Mouse (Mus musculus) frontal cortex, postnatal 25 days (tissue): Measurements from ENCODE around the gene Pdzd4.

Experiments
- DNase-seq, 2 experiments: peaks; one replicate each; pipeline ENCODE4 v3.0.0; 2022; ENCODE audit warnings: low spot score in 2 of 2

Gene Pdzd4

DNA sequence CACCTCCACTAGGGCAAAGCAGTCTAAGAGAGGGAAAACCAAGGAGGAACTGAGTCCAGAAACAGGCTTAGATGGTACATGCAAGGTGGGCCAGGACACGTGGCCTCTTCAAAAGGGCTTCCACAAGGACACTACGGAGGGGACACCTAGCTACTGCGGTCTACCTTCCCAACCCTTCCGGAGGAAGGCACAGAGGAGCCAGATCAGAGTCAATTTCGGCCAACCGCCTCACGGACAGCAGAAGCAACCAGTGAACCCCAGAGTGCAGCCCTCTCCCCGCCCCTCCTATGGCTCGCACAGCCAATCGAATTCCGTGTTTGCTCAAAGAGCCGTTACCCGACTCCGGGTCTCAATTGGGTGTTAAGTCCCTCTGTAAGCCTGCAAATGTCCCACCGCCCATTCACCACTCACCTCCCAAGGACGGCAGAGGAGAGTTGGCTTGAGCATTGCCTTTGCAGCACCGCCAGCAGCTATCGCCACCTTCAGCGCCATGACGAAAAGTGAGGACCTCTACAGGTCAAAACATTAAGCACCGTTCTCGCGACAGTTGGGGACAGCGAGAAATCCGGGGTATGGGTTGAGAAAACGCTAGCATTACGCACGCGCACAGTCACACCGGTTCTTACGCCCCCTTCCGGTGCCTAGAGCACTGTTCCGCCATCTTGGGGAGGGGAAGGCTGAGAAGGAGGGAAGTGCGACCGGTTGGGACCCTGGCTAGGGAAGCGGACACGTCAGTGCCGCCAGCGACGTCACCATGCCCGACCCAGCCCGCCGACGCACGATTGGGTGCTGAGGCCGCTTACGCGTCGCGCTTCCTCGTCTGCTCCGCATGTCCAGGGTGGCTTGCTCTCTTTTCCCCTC, 38.2 kb downstream of the Pdzd4 start, which contains the start of the genes Idh3g and Ssr4:
Gene Idh3g, minus strand, starts transcription at position 534 of the 861 bp plus-strand sequence.
Gene Ssr4, plus strand, starts transcription at position 665 of the 861 bp plus-strand sequence.
- DNase-seq = peak; percentile 85

DNA sequence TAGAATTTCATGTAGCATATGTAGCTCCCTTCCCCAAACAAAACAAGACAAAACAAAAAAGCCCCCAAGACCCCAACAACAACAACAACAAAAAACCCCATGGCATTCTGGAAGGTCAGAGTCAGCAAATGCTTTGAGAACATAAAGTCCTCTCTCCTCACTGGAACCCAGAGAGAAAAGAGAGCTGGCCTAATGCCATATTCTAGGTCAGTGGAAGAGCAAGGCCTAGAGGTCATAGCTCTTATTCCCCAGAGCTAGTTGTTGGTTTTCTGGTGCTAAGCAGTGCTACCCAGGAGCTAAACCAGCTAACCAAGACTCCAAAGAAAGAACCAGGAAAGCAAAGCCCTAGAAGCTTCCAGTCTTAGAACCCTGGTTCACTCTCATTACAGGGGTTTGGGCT, 39.1 kb downstream of the Pdzd4 start:
- DNase-seq = no peak

DNA sequence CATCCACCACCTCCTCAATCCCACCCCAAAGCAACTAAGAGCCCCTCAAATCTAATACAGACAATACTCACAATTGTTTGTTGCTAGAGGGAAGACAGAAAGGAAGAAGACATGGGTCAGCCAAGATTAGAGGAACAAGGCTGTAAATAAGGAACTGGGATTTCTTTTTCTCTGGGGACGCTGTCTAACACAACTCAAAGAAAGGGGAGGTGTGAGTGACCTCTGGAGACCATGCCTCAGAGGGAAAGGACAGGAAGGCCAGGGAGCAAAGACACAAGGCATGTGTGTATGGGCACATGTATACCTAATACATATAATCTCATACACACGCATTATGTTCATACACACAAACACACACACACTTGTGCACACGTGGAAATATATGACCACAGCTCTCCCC, 42.5 kb downstream of the Pdzd4 start:
- DNase-seq = no peak

DNA sequence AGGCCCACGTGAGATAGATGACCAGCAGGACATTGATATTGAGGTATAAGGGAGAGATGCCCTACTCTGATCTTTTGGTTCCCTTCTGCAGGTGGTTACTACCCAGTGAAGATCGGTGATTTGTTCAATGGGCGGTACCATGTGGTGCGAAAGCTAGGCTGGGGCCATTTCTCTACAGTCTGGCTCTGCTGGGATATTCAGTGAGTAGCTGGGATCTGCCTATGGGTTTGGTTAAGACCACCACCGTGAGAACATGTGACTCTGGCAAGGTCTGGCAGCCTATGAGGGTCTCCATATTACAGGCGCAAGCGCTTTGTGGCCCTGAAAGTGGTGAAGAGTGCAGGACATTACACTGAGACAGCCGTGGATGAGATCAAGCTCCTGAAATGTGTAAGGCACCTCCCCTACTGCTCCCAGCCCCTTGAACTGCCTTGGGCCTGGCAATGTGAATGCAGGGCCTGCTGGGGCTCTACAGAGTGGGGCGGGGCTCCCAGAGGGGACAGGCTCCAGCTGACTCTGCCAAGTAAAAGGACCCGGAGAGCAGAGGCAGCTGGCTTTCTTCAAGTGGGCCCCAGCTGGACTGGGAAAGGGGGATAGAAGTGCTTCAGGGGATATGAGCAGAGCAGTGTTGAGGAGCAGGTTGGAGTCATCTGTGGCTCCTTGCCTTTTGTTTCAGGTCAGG, 49.8 kb downstream of the Pdzd4 start:
- no peak for DNase-seq

DNA sequence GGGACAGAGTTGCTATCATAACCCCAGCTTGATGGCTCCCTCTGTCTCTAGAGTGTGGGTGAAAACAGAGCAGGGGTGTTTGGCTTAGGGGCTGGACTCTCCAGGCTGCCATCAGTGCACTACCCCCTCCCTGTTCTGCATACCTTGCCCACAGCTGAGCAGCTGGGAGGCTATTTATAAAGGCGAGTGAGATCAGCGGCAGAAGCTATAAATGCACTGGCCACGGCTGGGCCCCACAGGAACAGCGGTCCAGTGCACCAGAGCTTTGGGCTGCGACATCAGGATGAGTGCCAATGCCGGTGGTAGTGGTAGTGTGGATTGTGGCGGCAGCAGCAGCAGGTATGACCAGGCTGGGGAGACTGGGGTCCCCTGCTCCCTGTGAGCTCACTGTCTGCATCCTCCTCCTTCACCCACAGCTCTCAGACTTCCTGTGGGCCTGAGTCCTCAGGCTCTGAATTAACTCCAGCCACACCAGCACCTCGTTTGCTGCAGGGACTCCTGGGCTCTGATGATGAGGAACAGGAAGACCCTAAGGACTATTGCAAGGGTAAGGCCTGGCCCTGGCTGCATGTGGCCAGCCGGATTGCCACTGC, 50.5 kb downstream of the Pdzd4 start, which contains the start of gene Srpk3:
Gene Srpk3, plus strand, starts transcription at position 238 of the 593 bp plus-strand sequence.
- no peak for DNase-seq

DNA sequence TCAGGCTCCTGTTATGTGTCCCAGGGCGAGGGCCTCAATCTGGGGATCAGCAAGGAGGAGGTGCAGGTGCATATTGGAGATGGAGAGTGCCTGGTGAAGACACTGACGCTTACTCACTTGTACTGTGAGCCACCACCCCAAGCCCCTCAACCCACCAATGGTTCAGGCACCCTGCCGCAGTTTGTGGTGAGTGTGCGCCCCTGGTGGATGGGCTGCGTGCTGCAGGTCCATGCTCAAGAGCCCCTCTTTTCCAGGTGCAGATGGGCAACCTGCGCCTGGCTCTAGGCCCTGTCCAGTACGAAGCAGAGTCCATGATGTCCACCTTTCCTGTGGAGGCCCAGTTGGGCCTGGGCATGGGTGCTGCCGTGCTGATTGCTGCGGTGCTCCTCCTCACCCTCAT, 57.5 kb downstream of the Pdzd4 start:
- DNase-seq = no peak

DNA sequence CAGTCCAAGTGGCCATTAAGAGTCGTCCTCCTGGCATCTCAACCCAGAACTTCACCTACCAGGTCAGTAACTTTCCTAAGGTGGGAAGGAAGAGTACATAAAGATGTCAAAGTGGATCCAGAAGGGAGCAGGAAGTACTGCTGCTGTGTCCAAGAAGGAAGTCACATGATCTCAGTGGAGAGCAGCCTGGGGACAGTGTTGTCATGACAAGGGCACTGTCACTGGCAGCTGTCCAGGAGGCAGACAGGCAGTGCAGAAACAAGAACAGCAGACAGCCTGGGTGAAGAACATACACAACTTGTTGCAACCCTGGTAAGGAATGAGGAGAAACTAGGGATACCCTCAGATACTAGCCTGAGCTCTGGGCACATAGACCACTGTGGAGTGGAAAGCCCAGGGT, 59.5 kb downstream of the Pdzd4 start:
- no peak for DNase-seq

DNA sequence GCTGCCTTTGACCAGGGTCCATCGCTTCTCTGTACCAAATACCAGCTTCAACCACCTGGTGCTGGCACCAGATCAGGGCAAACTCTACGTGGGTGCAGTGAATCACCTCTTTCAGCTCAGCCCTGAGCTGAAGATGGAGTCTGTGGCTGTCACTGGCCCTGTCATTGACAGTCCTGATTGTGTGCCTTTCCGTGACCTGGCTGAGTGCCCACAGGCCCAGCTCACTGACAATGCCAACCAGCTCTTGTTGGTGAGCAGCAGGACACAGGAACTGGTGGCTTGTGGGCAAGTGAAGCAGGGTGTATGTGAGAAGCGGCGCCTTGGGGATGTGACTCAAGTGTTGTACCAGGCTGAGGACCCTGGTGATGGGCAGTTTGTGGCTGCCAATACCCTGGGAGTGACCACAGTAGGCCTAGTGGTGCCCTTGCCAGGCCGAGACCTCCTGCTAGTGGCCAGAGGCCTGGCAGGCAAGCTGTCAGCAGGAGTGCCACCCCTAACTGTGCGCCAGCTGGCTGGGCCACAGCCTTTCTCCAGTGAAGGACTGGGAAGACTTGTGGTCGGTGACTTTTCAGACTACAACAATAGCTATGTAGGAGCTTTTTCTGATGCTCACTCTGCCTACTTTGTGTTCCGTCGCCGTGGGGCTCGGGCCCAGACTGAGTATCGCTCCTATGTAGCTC, 66.0 kb downstream of the Pdzd4 start:
- no peak for DNase-seq

DNA sequence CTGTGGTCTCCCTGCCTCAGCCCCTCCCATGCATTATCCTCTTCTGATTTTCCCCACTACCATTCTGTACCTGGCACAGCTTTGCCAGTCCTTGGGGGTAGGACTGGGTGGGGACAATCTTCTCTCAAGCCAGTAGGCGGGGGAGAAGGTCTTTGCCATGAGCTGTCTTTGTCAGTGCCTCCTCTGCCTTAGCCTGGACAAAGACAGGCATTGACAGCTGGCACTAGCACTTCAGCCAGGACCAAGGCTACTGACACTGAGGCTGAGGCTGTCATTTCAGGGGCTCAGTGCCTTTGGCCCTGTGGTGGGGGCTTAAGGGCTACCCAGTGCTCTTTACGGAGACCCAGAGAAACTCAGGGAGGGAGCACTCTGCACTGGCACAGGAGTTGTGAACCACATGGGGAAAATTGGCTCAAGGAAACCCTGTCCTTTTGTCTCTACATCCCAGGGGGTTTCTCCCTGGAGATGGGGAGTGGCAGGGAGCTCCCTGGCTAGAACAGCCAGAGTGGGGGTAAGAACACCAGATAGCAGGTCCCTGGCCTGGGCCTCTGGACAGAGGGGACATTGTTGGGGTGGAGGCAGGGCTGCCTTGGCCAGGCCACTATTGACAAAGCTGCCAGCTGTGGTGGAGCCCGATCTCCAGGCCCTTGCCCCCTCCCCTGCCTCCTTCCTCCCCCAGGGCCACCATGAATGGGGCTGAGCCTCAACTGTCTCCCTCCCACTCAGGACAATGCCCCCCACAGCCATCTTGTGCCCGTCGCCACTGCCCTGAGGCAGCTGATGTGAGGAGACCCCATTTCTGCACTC, 68.2 kb downstream of the Pdzd4 start, which contains the start of gene Plxnb3:
Gene Plxnb3, plus strand, starts transcription at position 757 of the 807 bp plus-strand sequence.
- no peak for DNase-seq

DNA sequence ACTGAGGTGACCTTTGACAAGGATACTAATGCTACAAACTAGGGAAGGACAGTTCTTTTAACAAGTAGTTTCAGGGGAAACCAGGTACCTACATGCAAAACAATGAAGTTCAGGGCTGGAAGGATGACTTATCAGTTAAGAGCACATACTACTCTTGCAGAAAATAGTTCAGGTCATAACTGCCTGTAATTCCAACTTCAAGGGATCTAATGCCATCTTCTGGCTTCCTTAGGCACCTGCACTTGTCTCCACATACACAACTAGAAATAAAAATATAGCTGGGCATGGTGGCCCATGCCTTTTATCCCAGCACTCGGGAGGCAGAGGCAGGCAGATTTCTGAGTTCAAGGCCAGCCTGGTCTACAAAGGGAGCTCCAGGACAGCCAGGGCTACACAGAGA, 75.8 kb downstream of the Pdzd4 start:
- no peak for DNase-seq

DNA sequence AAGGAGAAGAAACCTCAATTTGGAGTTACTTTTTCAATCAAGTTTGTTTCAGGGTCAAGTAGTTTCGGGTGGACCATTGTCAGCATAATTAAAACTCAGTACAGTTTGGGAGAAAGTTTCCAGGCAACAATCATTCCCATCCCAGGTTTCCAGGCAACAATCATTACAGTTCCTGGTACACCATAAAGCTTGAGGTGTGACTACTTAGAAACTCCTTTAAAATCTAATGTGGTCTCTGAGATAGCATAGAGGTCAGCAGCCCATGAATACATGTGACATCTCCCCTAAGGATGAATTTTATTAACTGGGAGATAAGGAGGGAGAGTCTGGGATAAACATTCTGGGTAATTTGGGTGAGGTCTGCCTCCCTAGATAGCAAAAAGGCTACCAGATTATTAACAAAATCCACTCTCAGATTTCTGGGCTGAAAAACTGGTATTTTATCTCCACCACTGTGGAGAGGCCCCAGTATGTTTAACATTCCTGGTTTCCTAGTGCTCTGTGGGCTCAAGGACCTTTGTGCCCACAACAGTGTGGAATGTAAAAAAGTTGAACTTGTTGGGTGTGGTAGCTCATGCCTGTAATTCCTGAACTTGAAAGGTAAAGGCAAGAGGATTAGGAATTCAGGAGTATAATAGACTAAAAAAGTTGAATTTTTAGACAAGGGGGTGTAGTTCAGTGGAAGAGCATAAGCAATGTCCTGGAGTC, 79.8 kb downstream of the Pdzd4 start:
- no peak for DNase-seq
